Mouse (Mus musculus) heart, postnatal 14 days (tissue): ENCODE measurements around the gene Oxld1. TPM values are rescaled to one million over a fixed set of nuclear protein-coding genes. Genes with fewer than 3 reads are reported as not detected.
A peak's percentile ranks its signal among the peaks of the same experiment; 100 is the strongest.

Experiments
- DNase-seq, 2 experiments: peaks; one replicate each; pipeline ENCODE4 v3.0.0; 2021 to 2022
- intact Hi-C: fragments of 180-260 bp; cut with DNase I; formaldehyde crosslinking; loops from one replicate; pipeline ENCODE4 v1.15.1; 2025
- long read RNA-seq, 2 experiments: library from polyadenylated mRNA; stranded (forward); transcript quantifications; one replicate each; pipeline ENCODE4 v2.0.0; 2021
- total RNA-seq, 2 experiments: library from RNA; stranded (reverse); gene quantifications; 2 replicates each; pipeline ENCODE4 v1.2.3; 2021

The Oxld1 gene
- 10 to 100 TPM; 41.6 to 45.6 TPM for total RNA-seq
- long read RNA-seq, experiment 1, transcript Oxld1-201 (2 exons, 813 nt), result major isoform, 22 of 37 reads
- long read RNA-seq, experiment 1, partial matches to known transcripts, result 0 of 37 reads
- long read RNA-seq, experiment 1, other reads (novel, unspliced or antisense), result 13 of 37 reads
- long read RNA-seq, experiment 2, transcript Oxld1-201 (2 exons, 813 nt), result major isoform, 21 of 40 reads
- long read RNA-seq, experiment 2, partial matches to known transcripts, result 15 of 40 reads
- long read RNA-seq, experiment 2, other reads (novel, unspliced or antisense), result 3 of 40 reads

- DNase-seq, result peak; percentile 76 to 83
- intact Hi-C loops, result loop anchor here (1.0 kb wide), 1 partner anchor 9 kb away; the partner anchor contains the start of gene Arl16
Observed at GRCm38 (mm10) chr11:120457772-120458751, at the start of gene Oxld1, which contains the start of gene Ccdc137. Oxld1 (minus strand) TSS chr11:120458068. Ccdc137 (plus strand) TSS chr11:120458115.

- no peak for DNase-seq
- intact Hi-C loops, result no loop called here
Observed at GRCm38 (mm10) chr11:120506899-120507298, 49.0 kb upstream of the Oxld1 start.

GRCm38 (mm10) chr11:120505661-120506060 lies 47.8 kb upstream of the Oxld1 start:
- intact Hi-C loops, result no loop called here
- DNase-seq, result no peak

- no peak for DNase-seq
- intact Hi-C loops, result no loop called here
Observed at GRCm38 (mm10) chr11:120501701-120502100, 43.8 kb upstream of the Oxld1 start.

- intact Hi-C loops, result no loop called here
- DNase-seq, result no peak
Observed at GRCm38 (mm10) chr11:120501018-120501417, 43.1 kb upstream of the Oxld1 start.

- DNase-seq, result no peak
- intact Hi-C loops, result no loop called here
Observed at GRCm38 (mm10) chr11:120500357-120500756, 42.5 kb upstream of the Oxld1 start.

GRCm38 (mm10) chr11:120499894-120500293 lies 42.0 kb upstream of the Oxld1 start:
- no peak for DNase-seq
- intact Hi-C loops, result no loop called here

GRCm38 (mm10) chr11:120498891-120499290 lies 41.0 kb upstream of the Oxld1 start:
- DNase-seq, result no peak
- intact Hi-C loops, result no loop called here

- no peak for DNase-seq
- intact Hi-C loops, result no loop called here
Observed at GRCm38 (mm10) chr11:120498226-120498625, 40.4 kb upstream of the Oxld1 start.

- no peak for DNase-seq
- intact Hi-C loops, result no loop called here
Observed at GRCm38 (mm10) chr11:120497436-120497835, 39.6 kb upstream of the Oxld1 start.

- DNase-seq, result no peak
- intact Hi-C loops, result no loop called here
Observed at GRCm38 (mm10) chr11:120493911-120494310, 36.0 kb upstream of the Oxld1 start.

GRCm38 (mm10) chr11:120493351-120493750 lies 35.5 kb upstream of the Oxld1 start:
- DNase-seq, result no peak
- intact Hi-C loops, result no loop called here

- intact Hi-C loops, result no loop called here
- DNase-seq, result no peak
Observed at GRCm38 (mm10) chr11:120492878-120493203, 35.0 kb upstream of the Oxld1 start.

- DNase-seq, result peak; percentile 49
- intact Hi-C loops, result no loop called here
Observed at GRCm38 (mm10) chr11:120492024-120492877, 34.4 kb upstream of the Oxld1 start.

GRCm38 (mm10) chr11:120491317-120492023 lies 33.6 kb upstream of the Oxld1 start, which contains the start of gene Slc25a10:
Slc25a10 (plus strand) TSS chr11:120491840.
- intact Hi-C loops, result loop anchor here (2.0 kb wide), 1 partner anchor 19 kb away; no protein-coding TSS in a partner anchor
- DNase-seq, result peak; percentile 92 to 93

GRCm38 (mm10) chr11:120490291-120491046 lies 32.6 kb upstream of the Oxld1 start:
- no peak for DNase-seq
- intact Hi-C loops, result loop anchor here (2.0 kb wide), 1 partner anchor 20 kb away; no protein-coding TSS in a partner anchor

GRCm38 (mm10) chr11:120489054-120489761 lies 31.3 kb upstream of the Oxld1 start:
- DNase-seq, result peak; percentile 62 to 73
- intact Hi-C loops, result loop anchor here (1.0 to 5.0 kb wide), 2 partner anchors 123 to 223 kb away; partner anchors contain the start of genes Cenpx and Lrrc45

GRCm38 (mm10) chr11:120488516-120488915 lies 30.6 kb upstream of the Oxld1 start:
- no peak for DNase-seq
- intact Hi-C loops, result loop anchor here (5.0 kb wide), 1 partner anchor 224 kb away; the partner anchor contains the start of genes Cenpx and Lrrc45
